Mouse (Mus musculus): ENCODE measurements around the gene Esp8.

GRCm38 (mm10) chr17:40529813-40530212 is 10.0 kb downstream of the Esp8 start:
- TF ChIP-seq CTCF (IDR thresholded peaks at IDR 0.05; ENCODE audit: low read depth, low read length) (no peak), POLR2A (IDR thresholded peaks at IDR 0.05; ENCODE audit: insufficient read depth, low read length) (no peak), EP300 (IDR thresholded peaks at IDR 0.05; ENCODE audit: insufficient read depth, low read depth, low read length) (no peak)
